Mouse (Mus musculus): Measurements from ENCODE around the gene Slc30a6.

DNA sequence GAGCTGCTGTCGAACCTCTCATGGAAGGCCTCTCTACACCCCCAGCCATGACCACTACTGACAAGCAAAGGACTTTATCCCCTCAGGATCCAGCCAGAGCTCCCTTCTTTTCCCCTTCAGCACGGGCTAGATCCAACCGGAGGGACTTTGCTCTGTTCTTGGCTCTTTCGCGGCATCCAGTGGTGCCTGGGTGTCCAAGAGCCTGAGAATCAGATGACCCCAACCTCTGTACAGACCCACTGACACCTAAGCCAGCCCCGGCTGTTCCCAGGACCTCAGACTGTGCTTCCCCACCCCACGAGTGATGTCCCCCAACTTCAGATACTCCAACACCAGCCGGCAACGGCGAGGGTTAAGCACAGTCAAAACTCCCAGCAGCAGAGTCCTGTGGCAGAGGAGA, 54.4 kb downstream of the Slc30a6 start:
- TF ChIP-seq CTCF (conservative IDR thresholded peaks at IDR 0.05; ENCODE audit: insufficient read depth, insufficient read length, low read depth, low read length) (no peak), POLR2A (IDR thresholded peaks at IDR 0.05; ENCODE audit: low read depth, low read length) (no peak)
